Mouse (Mus musculus) CH12.LX (cell line): ENCODE measurements around the gene P4ha2. TPM values are rescaled to one million over a fixed set of nuclear protein-coding genes. Genes with fewer than 3 reads are reported as not detected.

Experiments
- DNase-seq: peaks from one replicate; pipeline ENCODE4 v3.0.0-alpha.2; 2013; ENCODE audit errors: extremely low read depth
- H3K27ac ChIP-seq: 2 replicates; pipeline ENCODE4 v1.5.1; 2012; ENCODE audit warnings: low read depth, mild to moderate bottlenecking, control low read depth, moderate library complexity; ENCODE audit not compliant: insufficient read depth
- H3K27me3 ChIP-seq: replicated peaks from 2 replicates; pipeline ENCODE3; 2012; ENCODE audit warnings: inconsistent platforms
- H3K36me3 ChIP-seq, 2 experiments: replicated peaks in 1 of 2; 2 replicates each; pipeline versions ENCODE3 to v1.6.1; 2012; ENCODE audit warnings: inconsistent platforms in 1 of 2, low read length in 1 of 2, mild to moderate bottlenecking in 1 of 2, mixed read lengths in 1 of 2, moderate library complexity in 1 of 2; ENCODE audit not compliant: control insufficient read depth in 1 of 2, insufficient read depth in 1 of 2
- H3K4me1 ChIP-seq, 2 experiments: 2 replicates each; pipeline ENCODE4 v1.6.1; 2012; ENCODE audit warnings: inconsistent platforms in 1 of 2, moderate library complexity in 1 of 2; ENCODE audit not compliant: insufficient read depth in 2 of 2, control insufficient read depth in 1 of 2
- H3K4me2 ChIP-seq: 2 replicates; pipeline ENCODE4 v1.6.1; 2012; ENCODE audit warnings: low read depth, mild to moderate bottlenecking, control low read depth; ENCODE audit not compliant: poor library complexity, insufficient read depth, severe bottlenecking
- H3K4me3 ChIP-seq, 3 experiments: fragments of 150-350 bp in 1 of 3; sonication (generic) in 1 of 3; replicated peaks in 1 of 3; 2 replicates each; pipeline versions ENCODE3 to v1.5.1; 2011 to 2012; ENCODE audit warnings: low read depth in 2 of 3, low read length in 2 of 3, mild to moderate bottlenecking in 2 of 3, moderate library complexity in 2 of 3, control low read depth in 1 of 3, improper control_type of control experiment in 1 of 3, inconsistent platforms in 1 of 3, mixed read lengths in 1 of 3; ENCODE audit not compliant: poor library complexity in 1 of 3
- H3K79me2 ChIP-seq: replicated peaks from 2 replicates; pipeline ENCODE4 v1.6.1; 2012; ENCODE audit warnings: mild to moderate bottlenecking, moderate library complexity; ENCODE audit not compliant: control insufficient read depth, poor library complexity, insufficient read depth, severe bottlenecking; ENCODE audit errors: extremely low read depth
- H3K9ac ChIP-seq: 2 replicates; pipeline ENCODE4 v1.6.1; 2012; ENCODE audit warnings: low read depth, mild to moderate bottlenecking, control low read depth, moderate library complexity; ENCODE audit not compliant: insufficient read depth
- H3K9me3 ChIP-seq: replicated peaks from 2 replicates; pipeline ENCODE3; 2012; ENCODE audit warnings: low read length, inconsistent platforms, mixed read lengths
- BHLHE40 ChIP-seq: IDR thresholded peaks from 2 replicates; pipeline ENCODE4 v1.6.1; 2011; ENCODE audit warnings: mild to moderate bottlenecking, low read depth, low read length, improper control_type of control experiment
- ELF1 ChIP-seq: IDR thresholded peaks from 2 replicates; pipeline ENCODE4 v1.6.1; 2014; ENCODE audit warnings: low read depth, mild to moderate bottlenecking, inconsistent platforms, low read length, improper control_type of control experiment
- JUN ChIP-seq: IDR thresholded peaks from 2 replicates; pipeline ENCODE4 v1.6.1; 2011; ENCODE audit warnings: low read depth, mild to moderate bottlenecking, low read length, improper control_type of control experiment, moderate library complexity; ENCODE audit not compliant: insufficient read depth
- MAX ChIP-seq: IDR thresholded peaks from 2 replicates; pipeline ENCODE4 v1.6.1; 2011; ENCODE audit warnings: low read length, improper control_type of control experiment
- MXI1 ChIP-seq: IDR thresholded peaks from 2 replicates; pipeline ENCODE4 v1.6.1; 2011; ENCODE audit warnings: mild to moderate bottlenecking, low read depth, low read length, improper control_type of control experiment
- NELFE ChIP-seq: IDR thresholded peaks from 2 replicates; pipeline ENCODE4 v1.6.1; 2011; ENCODE audit warnings: low read depth, low read length, improper control_type of control experiment
- NRF1 ChIP-seq: IDR thresholded peaks from 2 replicates; pipeline ENCODE4 v1.6.1; 2014; ENCODE audit warnings: low read depth, mild to moderate bottlenecking, inconsistent platforms, low read length, improper control_type of control experiment, moderate library complexity
- POLR2A ChIP-seq: IDR thresholded peaks from 2 replicates; pipeline ENCODE4 v1.6.1; 2011; ENCODE audit warnings: low read depth, mild to moderate bottlenecking, improper control_type of control experiment, low read length
- TCF12 ChIP-seq: IDR thresholded peaks from 2 replicates; pipeline ENCODE4 v1.6.1; 2014; ENCODE audit warnings: low read depth, mild to moderate bottlenecking, inconsistent platforms, low read length, improper control_type of control experiment
- USF1 ChIP-seq: IDR thresholded peaks from 2 replicates; pipeline ENCODE4 v1.6.1; 2014; ENCODE audit warnings: low read depth, mild to moderate bottlenecking, inconsistent platforms, low read length, improper control_type of control experiment
- dilution Hi-C: fragments of 300-500 bp; cut with MboI; formaldehyde crosslinking; loops from 2 replicates; pipeline ENCODE4 v1.14.3; 2020; ENCODE audit warnings: low sequenced_read_pairs; ENCODE audit not compliant: extremely low pct_unique_long_range_greater_than_20kb, extremely low pct_ligation_motif_present
- in situ Hi-C: fragments of 300-500 bp; cut with MboI; formaldehyde crosslinking; loops from 3 replicates; pipeline ENCODE4 v1.14.3; 2019; ENCODE audit warnings: low sequenced_read_pairs, low pct_ligation_motif_present, low pct_unique_long_range_greater_than_20kb, mixed read lengths
- polyA plus RNA-seq: library from polyadenylated mRNA; unstranded; fragments of >175 nt; gene quantifications from 2 replicates; pipeline ENCODE4 v1.2.1, GENCODE M21; 2012; ENCODE audit warnings: low read depth; ENCODE audit not compliant: insufficient read length
- total RNA-seq, 2 experiments: library from RNA; depleted of rRNA; stranded (reverse); fragments of 300-350 nt in 1 of 2; fragments of >200 nt in 1 of 2; gene quantifications; 2 replicates each; pipeline ENCODE4 v1.2.3; 2012 to 2014

P4ha2 gene
- total and polyA plus RNA-seq, 3 experiments = 3.6 to 10.0 (median 7.9) TPM

- H3K4me1 ChIP-seq = peaks cover 3 to 4% of the 10 kb centered on the region in 2 experiments; a peak in 2 of 4 replicates
- peak overlapping the region; percentile 52 for H3K4me2 ChIP-seq
- peak overlapping the region in 2 of 3 experiments; percentile 38 to 54 for H3K4me3 ChIP-seq
- H3K27ac ChIP-seq = no peak overlapping the region
- in situ Hi-C loops = no loop called here
- H3K9ac ChIP-seq = peak overlapping the region; percentile 0; the same call in 1 of the 2 replicates
- TF ChIP-seq MAX = peak; percentile 33; the same call in 1 of the 2 replicates
- TF ChIP-seq JUN = no peak
- 0 out of 2 replicates have a peak, but pooled peaks have one; percentile 18 for TF ChIP-seq BHLHE40
- TF ChIP-seq NRF1 = peak; percentile 38; the same call in 1 of the 2 replicates
- no peak for TF ChIP-seq ELF1
- peak; percentile 20; the same call in 1 of the 2 replicates for TF ChIP-seq POLR2A
- TF ChIP-seq MXI1 = 0 out of 2 replicates have a peak, but pooled peaks have one; percentile 24
- dilution Hi-C loops = no loop called here
- DNase-seq = no peak
- H3K27me3 ChIP-seq = peaks cover 43% of the 10 kb centered on the region
- no peaks in the 10 kb centered on the region for H3K79me2 ChIP-seq
- H3K9me3 ChIP-seq = no peaks in the 10 kb centered on the region
- H3K36me3 ChIP-seq = no peaks in the 10 kb centered on the region
Measured at GRCm38 (mm10) chr11:54100692-54101591, 1.0 kb downstream of the P4ha2 start.

- H3K9me3 ChIP-seq = no peaks in the 10 kb centered on the region
- dilution Hi-C loops (no loop called here), in situ Hi-C loops (no loop called here)
- H3K4me1 ChIP-seq = peaks cover 3 to 7% of the 10 kb centered on the region in 2 experiments; a peak in 3 of 4 replicates
- peaks cover 46% of the 10 kb centered on the region for H3K27me3 ChIP-seq
- no peak for TF ChIP-seq NELFE
- no peak for TF ChIP-seq USF1
- no peak for TF ChIP-seq TCF12
- H3K9ac ChIP-seq = no peak overlapping the region
- no peak for DNase-seq
- H3K79me2 ChIP-seq = no peaks in the 10 kb centered on the region
- no peaks in the 10 kb centered on the region for H3K36me3 ChIP-seq
- H3K4me3 ChIP-seq = no peak overlapping the region
- no peak overlapping the region for H3K4me2 ChIP-seq
- H3K27ac ChIP-seq = no peak overlapping the region
Measured at GRCm38 (mm10) chr11:54101701-54102100, 1.8 kb downstream of the P4ha2 start.
